ENCODE assay signal across 30 mouse cellular contexts in the genomic region with DNA sequence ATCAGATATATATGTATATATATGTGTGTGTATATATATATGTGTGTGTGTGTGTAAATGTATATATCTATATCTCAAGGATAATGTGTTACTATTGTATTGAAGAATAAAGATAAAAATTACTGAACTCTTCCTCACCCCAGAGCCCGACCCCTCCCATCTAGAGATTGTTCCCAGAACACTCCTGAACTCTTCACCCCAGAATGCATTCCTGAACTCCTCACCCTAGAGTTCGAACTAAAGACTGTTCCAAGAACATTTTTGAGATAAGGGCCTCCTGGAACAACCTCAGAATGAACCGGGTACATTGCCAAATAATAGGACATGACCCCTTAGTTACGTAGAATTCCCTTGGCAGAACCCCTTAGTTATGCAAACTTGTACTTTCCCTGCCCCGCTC. TPM values are rescaled to one million over a fixed set of nuclear protein-coding genes. Genes with fewer than 3 reads are reported as not detected.
"Had no signal": no experiment of that assay in that cellular context is flagged by ENCODE, and none has a peak within 500 bp of the region (broad histone marks: within the 10 kb centered on the region; RNA-seq: fewer than 3 reads in every experiment).

No protein-coding gene starts in this region.

RNA-seq across cellular contexts. Expression of a gene that starts 57.7 kb away (rescaled TPM):
- total RNA-seq: common myeloid progenitor, adult 5-6 weeks; forebrain, postnatal 0 days; gastrocnemius, adult 18-20 months; gastrocnemius, adult 2 months; gastrocnemius, adult 8-10 months; gastrocnemius, postnatal 10 days; gastrocnemius, postnatal 14 days; gastrocnemius, postnatal 25 days; gastrocnemius, postnatal 36 days; gastrocnemius, postnatal 4 days; granulocyte monocyte progenitor cell, adult 5-6 weeks; heart, adult 18-20 months; heart, adult 2 months; heart, adult 8-10 months had no signal
- polyA plus RNA-seq: cortical plate, adult 2 months; embryonic facial prominence, embryonic 10.5 days; embryonic facial prominence, embryonic 11.5 days; embryonic facial prominence, embryonic 12.5 days; embryonic facial prominence, embryonic 13.5 days; embryonic facial prominence, embryonic 14.5 days; embryonic facial prominence, embryonic 15.5 days; erythroblast, embryonic 14.5 days; forebrain, embryonic 10.5 days; forebrain, embryonic 11.5 days; forebrain, embryonic 12.5 days; forebrain, embryonic 13.5 days; forebrain, embryonic 14.5 days; forebrain, embryonic 15.5 days; forebrain, embryonic 16.5 days; forebrain, postnatal 0 days; frontal cortex, adult 2 months had no signal
